Mouse (Mus musculus): ENCODE measurements around the gene Nectin2. TPM values are rescaled to one million over a fixed set of nuclear protein-coding genes. Genes with fewer than 3 reads are reported as not detected.
A peak's percentile ranks its signal among the peaks of the same experiment; 100 is the strongest.

Nectin2 gene
- total RNA-seq, 2 experiments from 2014 or later, result 70.0 to 115 TPM

DNA sequence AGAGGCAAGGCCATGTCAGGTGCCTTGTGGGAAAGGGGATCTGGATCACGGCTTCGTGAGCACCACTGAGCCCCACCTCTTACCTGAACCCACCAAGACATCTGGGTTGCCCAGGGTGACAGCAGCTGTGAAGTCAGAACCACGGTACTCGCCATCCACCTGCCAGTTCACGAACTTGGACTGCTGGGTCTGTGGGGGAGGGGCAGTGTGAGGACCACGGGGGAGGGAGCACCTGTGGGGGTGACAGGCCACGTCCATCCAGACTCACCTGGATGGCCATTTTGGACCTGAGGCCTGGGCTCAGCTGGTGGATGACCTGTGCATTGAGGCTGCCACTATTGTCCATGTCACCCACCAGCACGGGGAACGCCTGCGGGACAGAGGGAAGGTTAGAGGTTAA lies 39.6 kb downstream of the Nectin2 start:
- DNase-seq, result no peak

DNA sequence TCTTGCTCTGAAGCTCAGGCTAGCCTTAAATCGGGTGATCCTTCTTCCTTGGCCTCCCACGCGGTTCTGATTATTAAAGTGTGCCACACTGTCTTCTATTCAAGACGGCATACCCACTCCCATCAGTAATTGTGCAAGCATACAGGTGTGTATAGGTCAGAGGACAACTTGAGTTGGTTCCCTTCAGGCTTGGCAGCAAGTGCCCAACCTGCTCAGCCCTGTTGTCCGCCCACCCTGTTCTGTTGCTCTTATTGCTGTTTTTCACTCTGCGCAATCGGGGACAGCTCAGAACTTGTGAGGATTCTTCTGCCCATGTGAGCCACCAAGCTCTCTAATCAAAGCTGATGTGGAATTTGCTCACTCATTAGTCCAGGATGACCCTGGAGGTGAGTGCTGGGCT lies 45.0 kb downstream of the Nectin2 start:
- no peak for DNase-seq

DNA sequence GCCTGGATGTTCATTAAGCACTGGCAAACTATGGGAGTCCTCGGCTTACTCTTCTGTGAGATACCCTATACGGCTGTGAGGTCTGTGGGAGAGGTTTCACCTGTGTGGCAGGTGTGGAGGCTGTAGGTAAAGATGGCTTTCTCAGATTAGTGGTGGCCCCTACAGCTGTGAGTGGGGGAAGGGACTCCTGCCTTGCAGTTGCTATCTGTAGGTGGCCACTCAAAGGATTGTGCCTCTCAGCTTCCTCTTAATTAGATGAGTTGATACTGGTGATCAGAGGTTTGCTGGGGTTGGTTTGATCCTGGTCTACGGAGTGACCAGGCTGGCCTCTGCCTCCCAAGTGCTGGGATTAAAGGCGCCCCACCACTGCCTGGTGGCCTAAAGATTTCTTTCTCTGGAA lies 45.8 kb downstream of the Nectin2 start:
- no peak for DNase-seq

DNA sequence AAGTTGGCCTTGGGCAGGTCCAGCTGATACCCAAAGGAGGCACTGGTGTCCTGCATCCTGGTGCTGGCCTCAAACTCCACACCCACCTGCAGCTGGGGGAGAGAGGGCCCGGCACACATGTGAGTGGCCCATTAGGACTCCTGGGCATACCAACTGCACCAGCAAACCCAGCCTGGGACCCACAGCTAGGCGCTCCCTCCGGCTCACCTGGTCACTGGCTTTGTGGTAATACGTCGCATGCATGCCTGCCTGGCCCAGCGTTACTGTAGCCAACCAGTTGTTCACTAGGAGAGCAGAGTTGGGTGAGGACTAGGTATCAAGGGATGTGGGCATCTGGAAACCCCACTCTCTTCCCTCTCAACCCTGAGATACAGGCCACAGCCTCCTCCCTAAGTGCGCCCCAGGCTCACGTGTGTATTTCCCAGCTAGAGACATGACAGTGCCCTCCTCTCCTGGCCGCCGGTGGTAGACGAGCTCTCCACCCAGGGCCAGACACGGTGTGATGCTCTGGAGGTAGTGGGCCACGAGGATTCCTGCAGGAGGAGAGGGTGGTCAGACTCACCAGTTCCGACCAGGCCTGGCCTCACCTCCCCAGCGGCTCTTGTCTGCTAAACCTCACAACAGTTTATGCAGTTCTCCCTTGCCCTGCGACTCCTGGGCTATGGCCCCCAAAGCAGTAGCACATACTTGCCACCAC lies 47.3 kb downstream of the Nectin2 start:
- no peak for DNase-seq

DNA sequence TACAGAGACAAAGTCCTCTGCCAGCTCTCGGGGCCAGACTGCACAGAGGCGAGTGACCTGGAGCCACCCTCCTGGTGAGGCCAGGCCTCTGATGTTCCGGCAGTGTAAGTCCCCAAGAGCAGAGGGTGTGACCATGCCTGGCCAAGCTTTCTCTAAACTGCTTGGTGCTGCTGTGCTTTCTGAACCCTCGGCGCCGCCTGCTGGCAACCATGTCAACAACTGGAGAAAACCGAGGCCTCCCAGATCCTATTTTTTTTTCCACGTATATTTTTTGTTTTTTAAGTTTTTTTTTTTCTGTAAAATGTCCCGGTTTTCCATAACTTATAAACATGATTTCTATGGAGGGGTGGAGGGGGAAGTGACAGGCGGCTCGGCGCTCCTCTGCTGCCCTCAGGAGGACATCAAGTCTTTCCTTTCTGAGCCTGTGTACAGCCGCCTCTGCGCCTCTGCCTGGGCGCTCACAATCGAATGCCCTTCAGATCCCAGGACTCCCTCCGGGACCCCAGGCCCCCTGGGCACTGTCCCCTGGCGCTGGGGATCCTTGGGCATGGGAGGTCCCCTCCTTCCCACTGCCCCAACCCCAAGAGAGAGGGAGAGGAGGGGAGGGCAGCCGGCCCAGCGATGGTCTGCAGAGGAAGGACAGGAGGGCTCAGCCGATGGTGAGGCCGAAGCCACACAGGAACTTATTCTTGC lies 49.1 kb downstream of the Nectin2 start:
- DNase-seq, result peak; percentile 81 to 88

DNA sequence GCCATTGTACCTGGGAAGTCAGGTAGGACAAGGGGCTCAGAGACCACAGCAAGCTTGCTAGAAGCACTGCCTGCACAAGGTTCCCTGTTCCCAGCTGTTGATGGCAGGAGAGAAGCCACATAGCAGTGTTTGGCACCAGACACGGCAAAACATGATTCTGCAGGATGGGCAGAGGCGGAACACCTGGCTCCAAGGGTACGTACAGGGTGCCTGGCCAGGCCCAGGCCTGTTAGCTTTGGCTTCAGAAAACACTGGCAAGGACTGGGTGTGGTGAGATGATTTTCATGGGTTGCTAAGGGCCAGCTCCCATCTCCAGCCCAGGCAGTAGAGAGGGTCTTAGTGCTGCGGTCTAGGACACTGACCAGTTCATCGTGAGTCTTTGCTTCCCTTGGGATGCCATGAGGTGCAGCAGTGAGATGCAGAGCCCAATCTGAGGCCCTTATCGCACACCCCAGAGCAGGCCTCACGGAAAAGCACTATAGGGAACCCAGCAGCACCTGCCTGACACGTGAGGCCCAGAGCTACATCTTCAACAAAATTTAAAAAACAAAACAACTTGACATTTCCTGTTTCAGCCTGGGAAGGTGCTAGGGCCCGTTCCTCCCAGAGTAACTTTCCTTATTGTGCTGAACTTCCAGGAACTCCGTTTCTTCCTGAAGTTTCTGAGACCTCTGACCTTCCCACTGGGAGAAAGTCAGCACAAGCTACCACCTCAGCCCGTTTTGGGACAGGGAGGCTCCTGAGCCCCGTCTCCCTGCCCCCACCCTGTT lies 49.8 kb downstream of the Nectin2 start:
- DNase-seq, result no peak

DNA sequence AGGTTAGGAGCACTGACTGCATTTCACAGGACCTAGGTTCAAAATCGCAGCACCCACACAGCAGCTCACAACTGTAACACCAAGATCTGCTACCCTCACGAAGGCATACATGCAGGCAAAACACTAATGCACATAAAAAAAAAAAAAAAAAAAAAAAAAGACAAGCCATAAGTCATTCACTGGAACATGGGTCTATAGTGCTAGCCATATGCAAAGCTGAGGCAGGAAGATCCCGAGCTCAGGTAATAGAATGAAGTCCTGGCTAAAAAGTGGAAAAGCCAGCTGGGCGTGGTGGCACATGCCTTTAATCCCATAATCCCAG lies 50.5 kb downstream of the Nectin2 start:
- DNase-seq, result no peak

DNA sequence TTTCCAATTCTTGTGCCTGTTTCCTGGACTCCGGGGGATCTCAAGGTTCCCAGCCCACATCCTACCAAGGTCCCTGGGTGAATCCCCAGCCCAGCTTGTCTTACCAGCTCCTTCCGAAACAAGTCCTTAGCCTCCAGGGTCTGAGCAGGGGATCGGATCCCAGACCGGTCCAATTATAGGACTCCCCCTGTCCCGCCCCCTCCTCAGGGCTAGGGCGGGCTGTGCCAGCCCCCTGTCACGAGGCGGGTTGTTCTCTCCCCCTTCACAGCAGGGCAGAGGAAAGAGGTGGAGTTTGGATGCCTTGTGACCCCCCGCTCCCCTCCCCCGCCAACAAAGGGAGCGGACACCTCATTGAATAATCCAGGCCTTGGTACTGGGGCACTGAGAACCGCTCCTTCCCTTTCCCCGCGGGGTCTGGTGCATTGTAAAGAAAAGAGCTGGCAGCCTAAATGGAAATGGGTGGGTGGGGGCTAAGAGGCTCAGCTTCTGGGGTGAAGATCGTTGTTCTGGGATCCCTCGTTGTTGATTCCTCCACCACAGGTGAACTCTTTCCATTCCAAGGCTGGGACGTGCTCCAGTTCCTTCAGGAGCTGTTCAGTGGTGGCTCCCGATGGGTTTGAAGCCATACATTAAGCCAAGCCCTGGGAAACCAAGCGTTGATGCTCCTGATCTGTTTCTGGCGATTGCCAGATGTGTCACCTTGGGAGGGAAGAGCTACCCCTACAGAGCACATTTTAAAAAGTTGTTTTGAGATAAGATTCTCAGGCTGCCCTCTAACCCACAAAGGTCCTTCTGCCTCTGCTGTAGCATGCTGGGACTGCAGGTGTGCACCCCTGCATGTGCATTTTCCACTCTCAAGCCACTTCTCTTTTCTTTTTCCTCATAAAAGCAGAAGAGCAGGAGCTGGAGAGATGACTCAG lies 51.1 kb downstream of the Nectin2 start, which contains the start of gene Apoe:
TSS of gene Apoe (minus strand) at position 282 of the 920 bp plus-strand sequence.
- DNase-seq, result peak; percentile 67 to 84

DNA sequence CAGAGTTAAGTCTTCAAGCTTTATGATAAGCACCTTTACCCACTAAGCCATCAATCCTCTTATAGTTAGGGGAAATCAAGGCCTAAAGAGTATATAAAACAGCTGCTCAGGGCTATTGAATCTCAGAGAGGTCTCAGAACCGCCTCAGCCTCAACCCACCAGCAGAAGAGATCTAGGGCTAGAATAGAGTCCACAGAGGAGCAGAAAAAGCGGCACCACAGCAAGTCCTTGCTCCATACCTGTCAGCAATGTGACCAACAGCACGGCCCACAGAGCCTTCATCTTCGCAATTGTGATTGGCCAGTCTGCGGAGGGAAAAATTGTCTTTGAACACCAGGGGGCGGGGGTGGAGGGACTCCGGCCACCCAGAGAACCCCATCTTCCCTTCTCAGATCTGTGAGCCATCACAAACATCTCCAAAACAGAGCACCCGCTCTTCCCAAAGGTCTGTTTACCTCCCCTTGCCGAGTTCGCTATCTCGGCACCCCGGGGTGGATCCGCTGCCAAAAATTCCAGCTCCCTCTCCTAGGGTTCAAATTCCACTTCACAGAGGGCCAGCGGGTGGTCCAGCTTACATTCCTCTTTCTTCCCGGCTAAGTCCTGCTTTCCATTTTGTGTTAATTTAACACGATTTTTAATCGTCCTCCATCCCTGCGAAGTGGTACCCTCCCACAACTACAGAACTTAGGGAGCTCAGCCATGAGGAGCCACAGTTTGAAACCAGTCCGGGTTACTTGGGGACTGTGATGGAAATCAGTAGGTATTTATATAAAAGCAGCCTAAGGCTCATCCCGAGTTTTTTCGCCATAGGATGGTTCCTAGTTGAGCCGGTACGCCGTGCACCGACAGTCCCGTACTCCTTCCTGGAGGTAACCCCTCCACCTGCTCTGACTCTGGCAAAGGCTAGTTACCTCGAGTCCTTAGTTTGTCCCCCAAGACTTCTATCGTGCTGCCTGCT lies 52.1 kb downstream of the Nectin2 start:
- no peak for DNase-seq

DNA sequence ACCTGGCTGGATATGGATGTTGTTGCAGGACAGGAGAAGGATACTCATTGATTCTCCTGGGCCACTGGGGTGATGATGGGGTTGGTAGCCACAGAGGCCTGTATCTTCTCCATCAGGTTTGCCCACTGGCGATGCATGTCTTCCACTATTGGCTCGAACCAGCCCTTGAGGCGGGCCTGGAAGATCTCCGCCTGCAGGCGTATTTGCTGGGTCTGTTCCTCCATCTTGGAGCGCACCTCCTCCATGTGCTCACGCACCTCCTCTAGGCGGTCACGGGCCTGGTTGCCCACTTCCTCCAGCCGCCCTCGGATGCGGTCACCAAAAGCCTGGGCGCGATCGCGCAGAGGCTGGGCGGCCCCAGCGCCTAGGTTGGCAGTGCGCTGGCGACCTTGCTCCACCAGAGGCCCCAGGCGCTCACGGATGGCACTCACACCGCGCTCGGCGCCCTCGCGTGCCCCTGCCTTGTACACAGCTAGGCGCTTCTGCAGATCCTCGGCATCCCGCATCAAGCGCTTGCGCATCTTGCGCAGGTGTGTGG lies 53.9 kb downstream of the Nectin2 start:
- DNase-seq, result no peak

DNA sequence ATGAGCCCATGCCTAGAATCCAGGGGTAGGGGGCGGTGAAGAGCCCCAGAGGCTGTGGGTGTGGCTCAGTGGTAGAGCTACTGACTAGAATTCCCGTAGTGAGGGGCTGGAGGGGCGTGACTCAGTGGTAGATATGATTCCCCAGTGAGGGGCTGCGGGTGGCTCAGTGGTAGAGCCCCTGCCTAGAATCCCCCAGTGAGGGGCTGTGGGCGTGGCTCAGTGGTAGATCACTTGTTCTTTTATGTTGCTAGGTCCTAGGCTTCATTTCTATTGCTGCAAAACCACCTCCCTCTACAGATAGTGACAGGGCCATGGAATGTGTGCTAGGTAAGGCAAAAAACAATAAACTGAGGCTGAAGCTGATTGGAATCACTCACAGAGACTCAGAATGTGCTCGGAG lies 54.4 kb downstream of the Nectin2 start:
- no peak for DNase-seq

DNA sequence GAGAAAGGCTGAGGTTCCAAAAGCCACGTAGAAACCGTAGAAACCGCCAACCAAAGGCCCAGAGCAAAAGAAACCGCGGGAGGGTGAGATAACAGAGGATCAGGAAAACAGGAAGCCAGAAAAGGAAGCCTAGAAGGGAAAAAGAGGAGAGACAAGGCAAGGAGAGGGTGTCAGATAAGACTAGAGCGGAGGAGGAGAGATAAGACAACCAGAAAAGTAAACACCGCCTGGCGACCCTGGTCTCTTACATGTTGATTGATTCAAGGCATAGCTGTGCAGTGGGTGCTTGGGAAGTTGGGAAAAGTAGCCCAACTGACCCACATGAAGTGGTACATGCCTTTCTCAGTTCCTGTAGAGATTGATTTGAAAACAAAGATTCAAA lies 55.1 kb downstream of the Nectin2 start:
- no peak for DNase-seq

DNA sequence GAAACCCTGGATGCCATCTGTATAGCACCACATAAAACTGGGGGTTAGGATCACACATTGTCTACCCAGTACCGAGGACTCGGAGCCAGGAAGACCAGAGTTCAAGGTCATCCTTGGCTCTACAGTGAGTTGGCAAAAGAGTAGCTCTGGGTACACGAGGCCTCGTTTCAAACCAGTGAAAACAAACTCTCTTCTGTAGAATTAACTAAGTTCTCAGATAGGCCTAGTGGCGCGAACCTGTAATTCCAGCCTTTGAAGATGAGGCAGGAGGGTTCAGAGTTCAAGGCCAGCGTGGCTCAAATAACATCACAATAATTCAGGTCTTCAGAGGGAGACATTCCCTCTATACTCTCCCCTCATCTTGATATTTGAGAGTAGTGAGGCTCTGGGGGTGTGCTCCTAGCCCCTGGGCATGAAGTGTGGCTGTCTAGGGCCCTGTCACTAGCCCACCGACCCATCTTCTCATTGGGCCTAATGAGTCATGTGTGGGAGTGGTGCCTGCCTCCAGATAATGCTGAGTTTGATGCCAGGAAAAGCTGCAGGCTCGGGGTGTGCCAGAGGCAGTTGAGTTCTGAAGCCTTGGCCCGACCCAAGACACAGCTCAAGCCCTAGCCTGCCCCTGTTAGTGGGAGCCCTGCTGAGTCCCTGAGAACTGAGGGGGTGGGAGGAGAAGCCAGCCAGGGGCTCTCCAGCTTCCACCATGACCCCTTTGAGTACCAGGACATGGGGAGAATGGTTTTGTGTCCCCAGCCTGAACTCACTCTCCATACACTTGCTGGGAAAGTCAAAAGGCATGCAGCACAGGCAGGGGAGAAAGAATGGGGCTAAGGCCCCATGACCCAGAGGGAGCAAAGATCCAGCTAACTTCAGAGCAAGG lies 55.7 kb downstream of the Nectin2 start:
- peak in 1 of 2 experiments; percentile 51 for DNase-seq

DNA sequence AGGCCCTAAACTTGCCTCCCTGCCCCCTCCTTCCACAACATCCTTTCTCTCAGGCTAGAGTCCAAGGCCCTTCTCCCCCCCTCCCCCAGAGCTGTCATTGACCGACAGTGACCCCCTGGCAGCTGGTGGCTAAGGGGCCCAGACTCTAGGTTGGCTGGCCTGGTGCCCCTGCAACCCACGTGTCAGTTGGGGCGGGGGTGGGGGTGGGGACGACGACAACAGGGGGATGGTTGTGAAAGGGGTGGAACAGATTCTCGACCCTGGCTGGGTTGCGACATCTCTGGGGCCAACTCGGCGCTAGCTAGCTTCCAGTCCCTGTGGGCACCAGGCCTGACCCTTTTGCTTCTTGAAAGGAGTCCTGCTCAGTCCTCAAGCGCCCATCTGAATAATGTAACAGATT lies 56.9 kb downstream of the Nectin2 start:
- DNase-seq, result peak; percentile 79 to 80

DNA sequence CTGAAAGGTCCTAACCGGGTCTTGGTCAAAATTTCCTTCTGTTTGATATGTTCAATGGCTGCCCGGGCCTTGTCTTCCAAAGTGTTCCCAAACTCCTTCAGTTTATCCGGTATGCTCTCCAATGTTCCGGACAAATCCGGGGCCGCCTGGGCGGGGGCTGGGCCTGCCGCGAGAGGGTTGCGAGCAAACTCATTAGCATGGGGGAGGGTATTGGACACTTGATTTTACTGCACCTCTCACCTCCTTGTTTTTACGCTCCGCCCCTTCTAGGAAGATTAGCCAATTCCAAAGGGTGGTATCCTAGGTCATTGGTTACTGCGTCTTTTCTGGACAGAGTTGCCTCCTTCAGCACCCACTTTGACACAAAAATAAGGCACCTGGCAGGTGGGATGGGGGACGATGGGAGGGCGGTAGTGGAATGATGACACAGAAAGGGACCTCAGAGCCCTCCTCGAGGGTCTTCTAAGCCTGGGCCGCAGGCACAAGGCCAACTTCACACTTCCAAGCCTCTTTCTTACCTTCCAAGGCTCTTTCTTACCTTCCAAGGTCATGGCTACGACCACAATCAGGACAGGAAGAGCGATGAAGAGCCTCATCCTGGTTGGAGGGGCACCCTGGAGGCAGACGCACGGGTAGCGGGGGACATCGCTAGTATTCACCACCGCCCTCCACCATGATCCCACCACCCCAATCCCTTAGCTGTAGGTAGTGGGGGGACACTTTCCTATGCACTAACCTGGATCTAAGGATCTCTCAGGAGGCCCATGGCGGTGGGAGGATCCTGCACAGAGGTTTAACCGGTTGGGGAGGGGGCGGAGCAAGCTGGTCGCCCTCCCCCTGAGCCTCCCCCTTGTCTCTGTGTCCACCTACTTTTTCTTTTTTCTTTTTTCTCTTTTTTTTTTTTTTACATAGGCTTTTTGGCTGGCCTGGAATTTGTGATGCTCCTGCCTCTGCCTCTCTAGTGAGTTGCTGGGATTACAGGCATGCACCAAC lies 58.1 kb downstream of the Nectin2 start, which contains the start of gene Apoc1:
TSS of gene Apoc1 (minus strand) at position 788 of the 993 bp plus-strand sequence.
- peak; percentile 61 to 65 for DNase-seq

DNA sequence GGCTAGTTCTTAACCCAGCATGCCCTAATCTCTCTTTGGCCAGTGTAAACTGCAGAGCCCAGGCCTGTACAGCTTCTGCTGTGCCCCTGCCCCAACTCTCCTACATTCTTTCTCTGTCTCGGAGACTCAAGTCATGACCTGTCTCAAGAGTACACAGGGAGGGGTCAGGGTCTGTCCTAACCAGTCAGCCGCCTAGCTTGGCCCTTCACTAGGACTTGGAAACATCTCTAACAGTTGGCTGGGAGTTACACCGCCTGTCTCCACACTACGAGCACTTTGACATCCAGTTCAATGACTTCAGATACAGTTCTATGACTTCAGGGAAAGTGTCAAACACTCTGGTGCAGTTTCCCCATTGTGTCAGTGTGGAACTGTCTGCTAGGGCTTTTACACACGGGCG lies 58.8 kb downstream of the Nectin2 start:
- DNase-seq, result no peak

DNA sequence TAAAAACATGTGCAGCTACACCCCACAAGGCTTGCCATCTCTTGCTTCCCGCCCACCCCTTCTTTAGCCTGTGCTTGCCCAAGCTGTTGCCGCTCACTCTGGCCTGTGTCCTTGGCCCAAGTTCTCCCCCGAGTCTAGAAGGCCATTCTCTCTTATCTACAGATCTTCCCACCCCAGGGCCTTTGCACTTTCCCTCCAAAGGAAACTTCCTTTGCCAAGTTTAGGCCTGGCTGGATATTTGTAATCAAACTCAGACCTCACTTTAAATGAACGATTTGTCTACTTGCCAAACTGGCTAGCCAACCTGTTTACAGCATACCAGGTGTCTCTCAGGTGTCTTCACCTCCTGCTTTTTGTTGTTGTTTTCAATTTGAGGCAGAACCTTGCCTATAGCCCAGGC lies 59.4 kb downstream of the Nectin2 start:
- DNase-seq, result no peak

DNA sequence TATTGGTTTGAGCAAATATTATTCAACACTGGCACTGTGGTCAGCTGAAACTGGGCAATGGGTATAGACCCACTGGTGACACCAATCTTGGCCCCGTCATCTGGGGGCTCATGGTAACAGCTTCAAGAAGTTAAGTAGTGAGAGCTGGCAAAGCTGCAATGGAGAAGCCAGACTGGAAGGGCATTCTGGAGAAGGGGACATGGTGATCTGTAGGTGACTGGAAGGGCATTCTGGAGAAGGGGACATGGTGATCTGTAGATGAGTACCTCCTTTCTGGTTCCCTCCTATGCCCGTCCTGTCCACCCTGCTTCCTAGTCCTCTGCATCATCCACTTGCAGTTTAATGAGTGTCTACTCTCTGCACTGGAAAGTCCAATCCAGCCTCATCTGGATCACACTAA lies 61.7 kb downstream of the Nectin2 start:
- DNase-seq, result no peak

All from adrenal gland, postnatal 36 days (tissue).